Mouse (Mus musculus) hindbrain, embryonic 10.5 days (tissue): ENCODE results near the gene Hoxb5. TPM values are rescaled to one million over a fixed set of nuclear protein-coding genes. Genes with fewer than 3 reads are reported as not detected.
A peak's percentile ranks its signal among the peaks of the same experiment; 100 is the strongest.

Experiments
- DNase-seq: peaks from one replicate; pipeline ENCODE4 v3.0.0-alpha.2; 2017; ENCODE audit warnings: low spot score
- H3K27ac ChIP-seq: fragments of 300-500 bp; sonication (generic); 2 replicates; pipeline ENCODE4 v1.5.1; 2016; ENCODE audit warnings: mild to moderate bottlenecking, moderate library complexity
- H3K27me3 ChIP-seq: fragments of 300-500 bp; sonication (generic); 2 replicates; pipeline ENCODE4 v1.6.1; 2016; ENCODE audit warnings: mild to moderate bottlenecking; ENCODE audit not compliant: poor library complexity, insufficient read depth, severe bottlenecking
- H3K36me3 ChIP-seq: fragments of 300-500 bp; sonication (generic); 2 replicates; pipeline ENCODE4 v1.6.1; 2016; ENCODE audit warnings: mild to moderate bottlenecking, moderate library complexity
- H3K4me1 ChIP-seq: fragments of 300-500 bp; sonication (generic); replicated peaks from 2 replicates; pipeline ENCODE4 v1.6.1; 2016; ENCODE audit warnings: mild to moderate bottlenecking
- H3K4me3 ChIP-seq: fragments of 300-500 bp; sonication (generic); 2 replicates; pipeline ENCODE4 v1.5.1; 2016; ENCODE audit warnings: mild to moderate bottlenecking, moderate library complexity
- H3K9me3 ChIP-seq: fragments of 300-500 bp; sonication (generic); 2 replicates; pipeline ENCODE4 v1.6.1; 2016; ENCODE audit warnings: mild to moderate bottlenecking, moderate library complexity
- WGBS: fragments of 180-500 bp; shearing (Covaris S2); methylation state at CpG from one replicate; pipeline ENCODE4 v1.1.7; 2016; 5-methylcytosine and 5-hydroxymethylcytosine counted together
- microRNA counts: library from miRNA; unstranded; fragments of <30 nt; microRNA quantifications from one replicate; lab custom pipeline; 2017
- polyA plus RNA-seq: library from polyadenylated mRNA; unstranded; fragments of >200 nt; fragmentation: Nextera tagmentation; extraction: Ambion mirVana; gene quantifications from 2 replicates; pipeline ENCODE4 v1.2.1, GENCODE M21; 2016

Hoxb5 gene
- polyA plus RNA-seq, 1 experiment from 2014 or later: 6.3 TPM

DNA sequence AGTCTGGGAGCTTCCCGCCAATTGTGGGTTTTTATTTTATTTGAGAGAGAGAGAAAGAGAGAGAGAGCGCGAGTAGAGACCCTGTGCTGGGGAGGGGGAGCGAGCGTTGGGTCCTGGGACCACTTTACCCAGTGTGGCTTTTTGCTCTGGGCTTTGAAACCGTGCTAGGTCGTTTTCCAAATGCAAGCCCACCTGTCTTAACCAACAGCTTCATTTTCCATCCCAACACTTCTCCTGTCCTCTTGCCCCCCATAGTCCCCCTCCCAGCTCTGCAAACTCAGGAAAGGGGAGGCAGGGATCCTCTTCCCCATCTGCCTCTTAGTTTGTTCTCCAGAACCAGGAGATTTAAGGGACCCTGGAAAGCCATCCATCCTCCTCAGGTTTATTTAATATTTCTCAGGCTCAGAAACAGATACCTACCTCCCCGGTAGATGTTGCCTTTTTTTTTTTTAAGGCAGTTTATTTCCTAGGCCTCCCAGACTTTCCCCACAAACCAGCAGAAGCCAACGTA lies 51.7 kb downstream of the Hoxb5 start:
- Histone ChIP-seq H3K9me3 (no peaks in the 10 kb centered on the region), H3K27ac (peak overlapping the region; percentile 95), H3K36me3 (peaks cover 11% of the 10 kb centered on the region), H3K27me3 (peaks cover 99% of the 10 kb centered on the region), H3K4me1 (peaks cover 21% of the 10 kb centered on the region; the same call in 1 of the 2 replicates), H3K4me3 (peak overlapping the region; percentile 69)
- DNase-seq: no peak
- 3% methylated on average over 9 of the region's 9 CpGs for WGBS

MicroRNAs within 50 kb of the gene (microRNA counts, 519-probe panel; counts per million panel counts)
- microRNA mmu-miR-10a (lab: Ali Mortazavi, UCI) (1,255 counts per million, percentile 77 among the panel's probes with 10 or more counts), microRNA mmu-miR-196a (lab: Ali Mortazavi, UCI) (1,255 counts per million, percentile 77 among the panel's probes with 10 or more counts)

Other genes starting within 250 kb of the Hoxb5 start
- gene Ube2z, start 237.9 kb upstream of the Hoxb5 start, polyA plus RNA-seq: 28.6 and 28.7 TPM in 2 replicates
- 582 and 586 TPM in 2 replicates for gene Atp5g1, start 227.7 kb upstream of the Hoxb5 start, polyA plus RNA-seq
- not detected in 2 replicates for gene Calcoco2, start 191.4 kb upstream of the Hoxb5 start, polyA plus RNA-seq
- gene Ttll6, start 169.6 kb upstream of the Hoxb5 start, polyA plus RNA-seq: 0.08 TPM in 1 of 2 replicates, not detected in the other
- gene Hoxb13, start 109.0 kb upstream of the Hoxb5 start, polyA plus RNA-seq: not detected in 2 replicates
- not detected in 2 replicates for gene Hoxb9, start 31.9 kb upstream of the Hoxb5 start, polyA plus RNA-seq
- gene Hoxb8, start 21.4 kb upstream of the Hoxb5 start, polyA plus RNA-seq: 0.08 TPM in 1 of 2 replicates, not detected in the other
- gene Hoxb7, start 16.7 kb upstream of the Hoxb5 start, polyA plus RNA-seq: not detected in 2 replicates
- 0.31 TPM in 1 of 2 replicates, not detected in the other for gene Hoxb6, start 10.9 kb upstream of the Hoxb5 start, polyA plus RNA-seq
- gene Hoxb4, start 14.9 kb downstream of the Hoxb5 start, polyA plus RNA-seq: 0.47 and 3.1 TPM in 2 replicates
- gene Hoxb3, start 20.0 kb downstream of the Hoxb5 start, polyA plus RNA-seq: 5.3 and 9.6 TPM in 2 replicates
- gene Hoxb2, start 47.2 kb downstream of the Hoxb5 start, polyA plus RNA-seq: 30.1 and 49.6 TPM in 2 replicates
- gene Hoxb1, start 62.4 kb downstream of the Hoxb5 start, polyA plus RNA-seq: 15.4 and 22.7 TPM in 2 replicates
- 0.61 and 1.3 TPM in 2 replicates for gene Skap1, start 161.3 kb downstream of the Hoxb5 start, polyA plus RNA-seq